ENCODE assay signal across 28 mouse cellular contexts in genomic region chr10:69342328-69342727, GRCm38 (mm10). TPM values are rescaled to one million over a fixed set of nuclear protein-coding genes. Genes with fewer than 3 reads are reported as not detected.
"Had no signal": no experiment of that assay in that cellular context is flagged by ENCODE, and none has a peak within 500 bp of the region (broad histone marks: within the 10 kb centered on the region; RNA-seq: fewer than 3 reads in every experiment).

No protein-coding gene starts in this region.

- H3K4me2 ChIP-seq: heart, embryonic 11.5 days; heart, embryonic 13.5 days; heart, embryonic 15.5 days; hindbrain, embryonic 13.5 days; hindbrain, embryonic 15.5 days; kidney, embryonic 15.5 days; limb, embryonic 13.5 days had no signal

- ATAC-seq: forebrain, postnatal 0 days; hindbrain, postnatal 0 days had no signal

- H3K27ac ChIP-seq: heart, adult 2 months; heart, embryonic 13.5 days; heart, embryonic 15.5 days; hindbrain, embryonic 13.5 days; hindbrain, embryonic 15.5 days; hindbrain, postnatal 0 days; kidney, embryonic 15.5 days; kidney, postnatal 0 days; limb, embryonic 13.5 days had no signal

- H3K4me3 ChIP-seq: heart, adult 2 months; heart, embryonic 13.5 days; heart, embryonic 15.5 days; hindbrain, embryonic 13.5 days; hindbrain, embryonic 15.5 days; kidney, embryonic 15.5 days; limb, embryonic 13.5 days had no signal

- H3K4me1 ChIP-seq: hindbrain, embryonic 13.5 days; hindbrain, embryonic 15.5 days had no signal

- H3K36me3 ChIP-seq: hindbrain, embryonic 15.5 days had no signal

- DNase-seq: forebrain, postnatal 0 days; gastrocnemius, postnatal 14 days; gastrocnemius, postnatal 36 days; heart, adult 11 months; heart, adult 2 months; heart, postnatal 14 days; heart, postnatal 36 days; kidney, adult 11 months; kidney, adult 2 months; kidney, adult 9 months; kidney, postnatal 14 days; kidney, postnatal 36 days; layer of hippocampus, adult 9-11 months; layer of hippocampus, postnatal 36 days; left cerebral cortex, postnatal 4 days had no signal

- H3K9ac ChIP-seq: forebrain, postnatal 0 days; heart, embryonic 13.5 days; heart, embryonic 15.5 days; hindbrain, embryonic 13.5 days; hindbrain, embryonic 15.5 days; kidney, embryonic 15.5 days; limb, embryonic 13.5 days had no signal

- H3K27me3 ChIP-seq: heart, embryonic 13.5 days; heart, embryonic 15.5 days; hindbrain, embryonic 13.5 days; hindbrain, embryonic 15.5 days; kidney, embryonic 15.5 days; limb, embryonic 13.5 days had no signal

- H3K9me3 ChIP-seq: heart, embryonic 13.5 days; heart, embryonic 15.5 days; hindbrain, embryonic 13.5 days; hindbrain, embryonic 15.5 days; kidney, embryonic 15.5 days; limb, embryonic 13.5 days had no signal

RNA-seq across cellular contexts. Expression of gene Cdk1, which starts 10.4 kb away (rescaled TPM):
- total RNA-seq: gastrocnemius, adult 18-20 months; gastrocnemius, adult 8-10 months; left cerebral cortex, adult 18-20 months had no signal

RNA-seq across cellular contexts. Expression of gene Ank3, which starts 56.2 kb away (rescaled TPM):
- total RNA-seq: hematopoietic stem cell, adult 5-6 weeks had no signal
